Mouse (Mus musculus) midbrain, postnatal 0 days (tissue): ENCODE measurements at regions not wholly inside any gene's neighbourhood (a gene's known extent, or its start where the extent isn't known, plus 50 kb on each side); places are given as distances from the start of the nearest gene placed in this dataset.
"Not testable (repeated sequence)": the region's sequence is repeated elsewhere in the genome, so short reads cannot be mapped to it uniquely, and the experiment has no call there.

Source experiments
- ATAC-seq: fragments of 200-750 bp; cut with Nextera tagmentation; 2 replicates; pipeline ENCODE4 v1.8.0; 2017; ENCODE audit warnings: moderate number of reproducible peaks, mild to moderate bottlenecking, moderate TSS enrichment, moderate library complexity; ENCODE audit not compliant: low FRiP score
- DNase-seq: peaks from one replicate; pipeline ENCODE4 v3.0.0-alpha.2; 2015; ENCODE audit warnings: low spot score
- H3K27ac ChIP-seq: fragments of 300-500 bp; sonication (generic); 2 replicates; pipeline ENCODE4 v1.5.1; 2014; ENCODE audit warnings: low read depth, mild to moderate bottlenecking, low read length, mixed read lengths
- H3K27me3 ChIP-seq: fragments of 300-500 bp; sonication (generic); 2 replicates; pipeline ENCODE4 v1.6.1; 2014; ENCODE audit warnings: low read length, control low read depth, mixed read lengths; ENCODE audit not compliant: insufficient read depth
- H3K36me3 ChIP-seq: fragments of 300-500 bp; sonication (generic); 2 replicates; pipeline ENCODE4 v1.6.1; 2014; ENCODE audit warnings: low read length, control low read depth, mixed read lengths; ENCODE audit not compliant: insufficient read depth
- H3K4me1 ChIP-seq: fragments of 300-500 bp; sonication (generic); 2 replicates; pipeline ENCODE4 v1.6.1; 2014; ENCODE audit warnings: mild to moderate bottlenecking, control low read depth, antibody characterized with exemption, low read length, mixed read lengths; ENCODE audit not compliant: insufficient read depth
- H3K4me2 ChIP-seq: fragments of 300-500 bp; sonication (generic); 2 replicates; pipeline ENCODE4 v1.6.1; 2014; ENCODE audit warnings: low read depth, mild to moderate bottlenecking, low read length, mixed read lengths; ENCODE audit not compliant: poor library complexity, severe bottlenecking
- H3K4me3 ChIP-seq: fragments of 300-500 bp; sonication (generic); 2 replicates; pipeline ENCODE4 v1.5.1; 2014; ENCODE audit warnings: low read depth, mild to moderate bottlenecking, low read length, moderate library complexity
- H3K9ac ChIP-seq: fragments of 300-500 bp; sonication (generic); replicated peaks from 2 replicates; pipeline ENCODE4 v1.6.1; 2014; ENCODE audit warnings: mild to moderate bottlenecking, low read length, moderate library complexity, mixed read lengths; ENCODE audit not compliant: poor library complexity, severe bottlenecking
- H3K9me3 ChIP-seq: fragments of 300-500 bp; sonication (generic); 2 replicates; pipeline ENCODE4 v1.6.1; 2016; ENCODE audit warnings: low read length, control low read depth
- CTCF ChIP-seq: IDR thresholded peaks from 2 replicates; pipeline ENCODE4 v1.5.1; 2016; ENCODE audit warnings: antibody characterized with exemption, mild to moderate bottlenecking
- WGBS: fragments of 180-500 bp; shearing (Covaris S2); extraction: QIAGEN DNeasy Blood & Tissue Kit; methylation state at CpG from one replicate; pipeline ENCODE4 v1.1.7; 2014; 5-methylcytosine and 5-hydroxymethylcytosine counted together

- not testable (repeated sequence) for H3K4me1 ChIP-seq, H3K27me3 ChIP-seq, ATAC-seq, H3K27ac ChIP-seq, H3K36me3 ChIP-seq, H3K9ac ChIP-seq, H3K4me3 ChIP-seq, DNase-seq, H3K9me3 ChIP-seq, H3K4me2 ChIP-seq
Measured at GRCm38 (mm10) chr1:141246125-141246524, 1000.2 kb downstream of the Kcnt2 start.

GRCm38 (mm10) chr1:141274738-141275137 lies 1028.8 kb downstream of the Kcnt2 start:
- ATAC-seq: no peak
- TF ChIP-seq CTCF: no peak
- 95% methylated on average over 1 of the region's 1 CpGs for WGBS
- Histone ChIP-seq H3K4me2 (no peak overlapping the region), H3K9me3 (no peaks in the 10 kb centered on the region), H3K27ac (no peak overlapping the region), H3K4me3 (no peak overlapping the region), H3K4me1 (no peaks in the 10 kb centered on the region), H3K36me3 (no peaks in the 10 kb centered on the region), H3K27me3 (no peaks in the 10 kb centered on the region), H3K9ac (no peak overlapping the region)
- no peak for DNase-seq

GRCm38 (mm10) chr1:141281513-141281912 lies 1035.6 kb downstream of the Kcnt2 start:
- no peak for TF ChIP-seq CTCF
- no peaks in the 10 kb centered on the region for H3K36me3 ChIP-seq
- H3K27me3 ChIP-seq: no peaks in the 10 kb centered on the region
- no peak overlapping the region for H3K4me3 ChIP-seq
- no peaks in the 10 kb centered on the region for H3K4me1 ChIP-seq
- H3K9me3 ChIP-seq: no peaks in the 10 kb centered on the region
- ATAC-seq (no peak), DNase-seq (no peak)
- H3K9ac ChIP-seq: no peak overlapping the region
- no peak overlapping the region for H3K27ac ChIP-seq
- H3K4me2 ChIP-seq: no peak overlapping the region

GRCm38 (mm10) chr1:141322968-141323367 lies 1077.0 kb downstream of the Kcnt2 start:
- no peak for ATAC-seq
- peak; percentile 14 for DNase-seq

GRCm38 (mm10) chr1:141338073-141338472 lies 1092.1 kb downstream of the Kcnt2 start:
- Histone ChIP-seq H3K4me1 (no peaks in the 10 kb centered on the region), H3K27me3 (no peaks in the 10 kb centered on the region), H3K36me3 (no peaks in the 10 kb centered on the region), H3K4me3 (no peak overlapping the region), H3K27ac (no peak overlapping the region), H3K9me3 (no peaks in the 10 kb centered on the region), H3K9ac (no peak overlapping the region), H3K4me2 (no peak overlapping the region)
- 92% methylated on average over 1 of the region's 1 CpGs for WGBS
- no peak for DNase-seq
- TF ChIP-seq CTCF: no peak
- ATAC-seq: no peak

More at GRCm38 (mm10) chr1:141322968-141323367, 1077.0 kb downstream of the Kcnt2 start:
- Histone ChIP-seq H3K9ac (no peak overlapping the region), H3K27ac (no peak overlapping the region), H3K4me1 (no peaks in the 10 kb centered on the region), H3K4me2 (no peak overlapping the region), H3K27me3 (no peaks in the 10 kb centered on the region), H3K36me3 (no peaks in the 10 kb centered on the region), H3K9me3 (no peaks in the 10 kb centered on the region), H3K4me3 (no peak overlapping the region)
- WGBS: 28% methylated on average over 3 of the region's 3 CpGs
- TF ChIP-seq CTCF: no peak

GRCm38 (mm10) chr1:141369447-141369846 lies 1123.5 kb downstream of the Kcnt2 start:
- Histone ChIP-seq H3K27me3 (no peaks in the 10 kb centered on the region), H3K27ac (no peak overlapping the region), H3K36me3 (no peaks in the 10 kb centered on the region), H3K9me3 (no peaks in the 10 kb centered on the region), H3K4me1 (no peaks in the 10 kb centered on the region), H3K4me3 (no peak overlapping the region), H3K4me2 (no peak overlapping the region), H3K9ac (no peak overlapping the region)
- ATAC-seq: no peak
- DNase-seq: no peak
- WGBS: 49% methylated on average over 1 of the region's 1 CpGs
- TF ChIP-seq CTCF: no peak

- Histone ChIP-seq H3K9me3 (no peaks in the 10 kb centered on the region), H3K9ac (no peak overlapping the region), H3K36me3 (no peaks in the 10 kb centered on the region), H3K4me1 (no peaks in the 10 kb centered on the region), H3K27ac (no peak overlapping the region), H3K27me3 (no peaks in the 10 kb centered on the region), H3K4me3 (no peak overlapping the region), H3K4me2 (no peak overlapping the region)
- TF ChIP-seq CTCF: no peak
- ATAC-seq (no peak), DNase-seq (no peak)
- 84% methylated on average over 3 of the region's 3 CpGs for WGBS
Measured at GRCm38 (mm10) chr1:141375966-141376365, 1130.0 kb downstream of the Kcnt2 start.
